Mouse (Mus musculus): ENCODE results near the gene 9830107B12Rik.
"Not testable (repeated sequence)": the region's sequence is repeated elsewhere in the genome, so short reads cannot be mapped to it uniquely, and the experiment has no call there.

9830107B12Rik gene

GRCm38 (mm10) chr17:48146120-48146519 lies at the start of gene 9830107B12Rik:
Gene 9830107B12Rik, minus strand, starts transcription at chr17:48146268.
- no peak for DNase-seq (ENCODE audit: low read depth, low spot score)

- no peak for DNase-seq (ENCODE audit: low read depth, low spot score)
Observed at GRCm38 (mm10) chr17:48192366-48192765, 46.3 kb upstream of the 9830107B12Rik start.

- DNase-seq (ENCODE audit: low read depth, low spot score), result no peak
Observed at GRCm38 (mm10) chr17:48185252-48185651, 39.2 kb upstream of the 9830107B12Rik start.

GRCm38 (mm10) chr17:48167103-48167502 lies 21.0 kb upstream of the 9830107B12Rik start, which contains the start of gene A530064D06Rik:
Gene A530064D06Rik, minus strand, starts transcription at chr17:48167275.
- not testable (repeated sequence) for DNase-seq (ENCODE audit: low read depth, low spot score)

GRCm38 (mm10) chr17:48157382-48158076 lies 11.5 kb upstream of the 9830107B12Rik start:
- DNase-seq (ENCODE audit: low read depth, low spot score), result no peak

GRCm38 (mm10) chr17:48132810-48133209 lies 13.3 kb downstream of the 9830107B12Rik start:
- DNase-seq (ENCODE audit: low read depth, low spot score), result no peak

- no peak for DNase-seq (ENCODE audit: low read depth, low spot score)
Observed at GRCm38 (mm10) chr17:48120456-48120855, 25.6 kb downstream of the 9830107B12Rik start.

- no peak for DNase-seq (ENCODE audit: low read depth, low spot score)
Observed at GRCm38 (mm10) chr17:48119656-48120055, 26.4 kb downstream of the 9830107B12Rik start.

- DNase-seq (ENCODE audit: low read depth, low spot score), result no peak
Observed at GRCm38 (mm10) chr17:48118570-48118969, 27.5 kb downstream of the 9830107B12Rik start.

- no peak for DNase-seq (ENCODE audit: low read depth, low spot score)
Observed at GRCm38 (mm10) chr17:48110547-48111287, 35.4 kb downstream of the 9830107B12Rik start.

- no peak for DNase-seq (ENCODE audit: low read depth, low spot score)
Observed at GRCm38 (mm10) chr17:48108520-48108919, 37.5 kb downstream of the 9830107B12Rik start.

GRCm38 (mm10) chr17:48107862-48108261 lies 38.2 kb downstream of the 9830107B12Rik start:
- DNase-seq (ENCODE audit: low read depth, low spot score), result no peak

- no peak for DNase-seq (ENCODE audit: low read depth, low spot score)
Observed at GRCm38 (mm10) chr17:48107333-48107732, 38.7 kb downstream of the 9830107B12Rik start.

GRCm38 (mm10) chr17:48100441-48101417 lies 45.3 kb downstream of the 9830107B12Rik start:
- peak; percentile 70 for DNase-seq (ENCODE audit: low read depth, low spot score)

- no peak for DNase-seq (ENCODE audit: low read depth, low spot score)
Observed at GRCm38 (mm10) chr17:48099312-48099711, 46.8 kb downstream of the 9830107B12Rik start.

GRCm38 (mm10) chr17:48098528-48098890 lies 47.6 kb downstream of the 9830107B12Rik start:
- no peak for DNase-seq (ENCODE audit: low read depth, low spot score)

GRCm38 (mm10) chr17:48097743-48098527 lies 48.1 kb downstream of the 9830107B12Rik start:
- no peak for DNase-seq (ENCODE audit: low read depth, low spot score)

GRCm38 (mm10) chr17:48097011-48097742 lies 48.9 kb downstream of the 9830107B12Rik start:
- no peak for DNase-seq (ENCODE audit: low read depth, low spot score)

- DNase-seq (ENCODE audit: low read depth, low spot score), result no peak
Observed at GRCm38 (mm10) chr17:48096321-48096720, 49.7 kb downstream of the 9830107B12Rik start.

GRCm38 (mm10) chr17:48095718-48096121 lies 50.3 kb downstream of the 9830107B12Rik start:
- DNase-seq (ENCODE audit: low read depth, low spot score), result no peak

Measured in brain, embryonic 18.5 days (tissue).